ENCODE assay signal across 10 mouse cellular contexts in genomic region chr8:120421638-120422037, GRCm38 (mm10).
DNase-seq lines count a peak whose midpoint lies in the region; ATAC-seq and TF ChIP-seq lines count a peak whose summit lies in the region.
"Had no signal": no experiment of that assay in that cellular context is flagged by ENCODE, and none has a peak within 500 bp of the region (broad histone marks: within the 10 kb centered on the region; RNA-seq: fewer than 3 reads in every experiment).

No protein-coding gene starts in this region.

- H3K4me3 ChIP-seq in lung, embryonic 14.5 days (ENCODE audit: low read depth, low read length), result no peak overlapping the region
- no peak overlapping the region for H3K4me3 ChIP-seq in embryonic facial prominence, embryonic 11.5 days (ENCODE audit: low read depth, low read length)
- H3K4me3 ChIP-seq in neural tube, embryonic 14.5 days (ENCODE audit: low read depth, low read length), result no peak overlapping the region
- H3K4me3 ChIP-seq: embryonic facial prominence, embryonic 12.5 days had no signal

- WGBS in lung, embryonic 14.5 days, result 20% methylated on average over 9 of the region's 9 CpGs
- 8% methylated on average over 9 of the region's 9 CpGs for WGBS in embryonic facial prominence, embryonic 11.5 days
- 7% methylated on average over 9 of the region's 9 CpGs for WGBS in neural tube, embryonic 14.5 days

- no peaks in the 10 kb centered on the region for H3K36me3 ChIP-seq in lung, embryonic 14.5 days (ENCODE audit: insufficient read depth)
- no peaks in the 10 kb centered on the region for H3K36me3 ChIP-seq in embryonic facial prominence, embryonic 11.5 days (replicated peaks; ENCODE audit: control insufficient read depth, insufficient read depth, low read depth, low read length)
- no peaks in the 10 kb centered on the region for H3K36me3 ChIP-seq in neural tube, embryonic 14.5 days (ENCODE audit: control insufficient read depth, insufficient read depth, low read length)
- H3K36me3 ChIP-seq: embryonic facial prominence, embryonic 12.5 days had no signal

- H3K27me3 ChIP-seq in lung, embryonic 14.5 days (ENCODE audit: insufficient read depth, low read length), result no peaks in the 10 kb centered on the region
- no peaks in the 10 kb centered on the region for H3K27me3 ChIP-seq in embryonic facial prominence, embryonic 11.5 days (ENCODE audit: control insufficient read depth, insufficient read depth, low read length)
- no peaks in the 10 kb centered on the region for H3K27me3 ChIP-seq in neural tube, embryonic 14.5 days (ENCODE audit: control insufficient read depth, insufficient read depth, low read length)
- H3K27me3 ChIP-seq: megakaryocyte, embryonic 14.5 days had no signal

- peak; percentile 37 for DNase-seq in lung, embryonic 14.5 days
- DNase-seq in lung, postnatal 36 days, result no peak
- no peak for DNase-seq in embryonic facial prominence, embryonic 11.5 days (ENCODE audit: low spot score)
- peak; percentile 44 to 51 for DNase-seq in heart, postnatal 14 days
- DNase-seq in cerebellum, adult 8-10 months, result no peak
- no peak for DNase-seq in natural killer cell, adult 2 months (ENCODE audit: low spot score in 2 of 2)

- intact Hi-C loops in heart, postnatal 14 days (cut with DNase I), result no loop called here

- H3K27ac ChIP-seq in lung, embryonic 14.5 days (ENCODE audit: low read depth), result no peak overlapping the region
- peak overlapping the region; percentile 35; the same call in 1 of the 2 replicates for H3K27ac ChIP-seq in embryonic facial prominence, embryonic 11.5 days (replicated peaks; ENCODE audit: low read depth, low read length)
- peak overlapping the region; percentile 58 for H3K27ac ChIP-seq in neural tube, embryonic 14.5 days (ENCODE audit: low read depth, low read length)

- no peak for TF ChIP-seq CTCF in lung, embryonic 14.5 days (IDR thresholded peaks at IDR 0.05; ENCODE audit: low read depth)

- peaks cover 71% of the 10 kb centered on the region for H3K4me1 ChIP-seq in lung, embryonic 14.5 days (ENCODE audit: insufficient read depth)
- peaks cover 53% of the 10 kb centered on the region for H3K4me1 ChIP-seq in embryonic facial prominence, embryonic 11.5 days (ENCODE audit: control insufficient read depth, insufficient read depth, low read length)
- H3K4me1 ChIP-seq in neural tube, embryonic 14.5 days (ENCODE audit: control insufficient read depth, insufficient read depth, low read length), result peaks cover 61% of the 10 kb centered on the region

- no peak for ATAC-seq in lung, embryonic 14.5 days (ENCODE audit: insufficient read depth)
- no peak for ATAC-seq in embryonic facial prominence, embryonic 11.5 days (replicated peaks; ENCODE audit: insufficient number of reproducible peaks, low FRiP score, low TSS enrichment, low read depth)
- ATAC-seq in neural tube, embryonic 14.5 days (ENCODE audit: low read depth), result no peak
- ATAC-seq: inflammation-experienced regulatory T-cells, adult 6 months had no signal

- no peaks in the 10 kb centered on the region for H3K9me3 ChIP-seq in lung, embryonic 14.5 days (ENCODE audit: low read depth, low read length)
- H3K9me3 ChIP-seq in embryonic facial prominence, embryonic 11.5 days (replicated peaks; ENCODE audit: control insufficient read depth, low read length), result no peaks in the 10 kb centered on the region
- no peaks in the 10 kb centered on the region for H3K9me3 ChIP-seq in neural tube, embryonic 14.5 days (ENCODE audit: control insufficient read depth, low read length)
- H3K9me3 ChIP-seq: embryonic facial prominence, embryonic 12.5 days; megakaryocyte, embryonic 14.5 days had no signal

- H3K4me2 ChIP-seq in lung, embryonic 14.5 days, result no peak overlapping the region
- no peak overlapping the region for H3K4me2 ChIP-seq in embryonic facial prominence, embryonic 11.5 days (ENCODE audit: low read depth, low read length)
- H3K4me2 ChIP-seq in neural tube, embryonic 14.5 days (ENCODE audit: low read depth, low read length), result no peak overlapping the region
- H3K4me2 ChIP-seq: embryonic facial prominence, embryonic 12.5 days had no signal

- H3K9ac ChIP-seq in lung, embryonic 14.5 days, result no peak overlapping the region
- H3K9ac ChIP-seq in embryonic facial prominence, embryonic 11.5 days (replicated peaks; ENCODE audit: low read length), result no peak overlapping the region
- 0 out of 2 replicates have a peak overlapping the region, but pooled peaks have one; percentile 21 for H3K9ac ChIP-seq in neural tube, embryonic 14.5 days (replicated peaks; ENCODE audit: low read depth, low read length)
- H3K9ac ChIP-seq: embryonic facial prominence, embryonic 12.5 days had no signal

Comparison
In these comparisons a context has a peak if more than half of its experiments do, and no peak if none do; other contexts are left out.
1. DNase-seq: peak in lung, embryonic 14.5 days (single experiment) and heart, postnatal 14 days (2 of 2); none in lung, postnatal 36 days (single experiment), embryonic facial prominence, embryonic 11.5 days (single experiment), cerebellum, adult 8-10 months (single experiment) and natural killer cell, adult 2 months (0 of 2).